Mouse (Mus musculus): ENCODE results near the gene Zfand3. TPM values are rescaled to one million over a fixed set of nuclear protein-coding genes. Genes with fewer than 3 reads are reported as not detected.
A peak's percentile ranks its signal among the peaks of the same experiment; 100 is the strongest.

Zfand3 gene
- total RNA-seq (2021), result 100 to 1,000 TPM; 145 to 165 TPM
- long read RNA-seq, experiment 1, transcript Zfand3-202 (6 exons, 3,039 nt), result major isoform, 19 of 38 reads
- long read RNA-seq, experiment 1, partial matches to known transcripts, result 6 of 38 reads
- long read RNA-seq, experiment 1, other reads (novel, unspliced or antisense), result 9 of 38 reads
- long read RNA-seq, experiment 2, transcript Zfand3-202 (6 exons, 3,039 nt), result major isoform, 11 of 21 reads
- long read RNA-seq, experiment 2, partial matches to known transcripts, result 5 of 21 reads
- long read RNA-seq, experiment 2, other reads (novel, unspliced or antisense), result 4 of 21 reads

- peak; percentile 96 to 97 for DNase-seq
These were observed at the start of gene Zfand3 for GRCm38 (mm10) chr17:30004203-30005102. Gene Zfand3 (plus strand): TSS chr17:30004733.

GRCm38 (mm10) chr17:29955880-29956279, 48.7 kb upstream of the Zfand3 start:
- DNase-seq, result no peak

- DNase-seq, result peak; percentile 44 to 55
These were observed 40.7 kb upstream of the Zfand3 start for GRCm38 (mm10) chr17:29963730-29964259.

GRCm38 (mm10) chr17:29965506-29965905, 39.0 kb upstream of the Zfand3 start:
- DNase-seq, result no peak

GRCm38 (mm10) chr17:29970037-29970555, 34.4 kb upstream of the Zfand3 start, which contains the start of gene Mdga1:
Gene Mdga1 (minus strand): TSS chr17:29970087.
- DNase-seq, result no peak

GRCm38 (mm10) chr17:29971761-29972432, 32.6 kb upstream of the Zfand3 start:
- DNase-seq, result no peak

GRCm38 (mm10) chr17:29973226-29973625, 31.3 kb upstream of the Zfand3 start:
- DNase-seq, result no peak

GRCm38 (mm10) chr17:29975731-29976130, 28.8 kb upstream of the Zfand3 start:
- peak; percentile 91 to 94 for DNase-seq

- DNase-seq, result no peak
These were observed 25.5 kb upstream of the Zfand3 start for GRCm38 (mm10) chr17:29979020-29979419.

GRCm38 (mm10) chr17:29979841-29980240, 24.7 kb upstream of the Zfand3 start:
- no peak for DNase-seq

- DNase-seq, result no peak
These were observed 23.0 kb upstream of the Zfand3 start for GRCm38 (mm10) chr17:29981568-29981967.

- DNase-seq, result no peak
These were observed 21.3 kb upstream of the Zfand3 start for GRCm38 (mm10) chr17:29983190-29983589.

- DNase-seq, result no peak
These were observed 19.6 kb upstream of the Zfand3 start for GRCm38 (mm10) chr17:29984931-29985330.

- peak in 1 of 2 experiments; percentile 55 for DNase-seq
These were observed 19.0 kb upstream of the Zfand3 start for GRCm38 (mm10) chr17:29985534-29985933.

- peak; percentile 30 to 35 for DNase-seq
These were observed 16.4 kb upstream of the Zfand3 start for GRCm38 (mm10) chr17:29988141-29988540.

- no peak for DNase-seq
These were observed 14.9 kb upstream of the Zfand3 start for GRCm38 (mm10) chr17:29989653-29990052.

GRCm38 (mm10) chr17:29990136-29990535, 14.4 kb upstream of the Zfand3 start:
- DNase-seq, result no peak

GRCm38 (mm10) chr17:29990845-29991244, 13.7 kb upstream of the Zfand3 start:
- no peak for DNase-seq

- DNase-seq, result no peak
These were observed 11.0 kb upstream of the Zfand3 start for GRCm38 (mm10) chr17:29993488-29993887.

GRCm38 (mm10) chr17:29994011-29994410, 10.5 kb upstream of the Zfand3 start:
- DNase-seq, result peak; percentile 57 to 59

GRCm38 (mm10) chr17:29994459-29994858, 10.1 kb upstream of the Zfand3 start:
- no peak for DNase-seq

- DNase-seq, result no peak
These were observed 8.5 kb upstream of the Zfand3 start for GRCm38 (mm10) chr17:29995986-29996385.

All from adrenal gland, postnatal 36 days (tissue).